Mouse (Mus musculus): ENCODE data around the gene Espn. TPM values are rescaled to one million over a fixed set of nuclear protein-coding genes. Genes with fewer than 3 reads are reported as not detected.

Espn gene
- polyA plus RNA-seq, 1 experiment from 2014 or later: 10.1 TPM

GRCm38 (mm10) chr4:152110689-152111088 lies 41.5 kb downstream of the Espn start:
- peaks cover 21% of the 10 kb centered on the region for H3K4me1 ChIP-seq (replicated peaks; ENCODE audit: control insufficient read depth, insufficient read depth, low read length)
- no peak overlapping the region for H3K9ac ChIP-seq (ENCODE audit: low read length)
- no peak overlapping the region for H3K4me2 ChIP-seq (ENCODE audit: low read depth, low read length)
- no peaks in the 10 kb centered on the region for H3K9me3 ChIP-seq (ENCODE audit: control insufficient read depth, low read length)
- ATAC-seq (ENCODE audit: low read depth): no peak
- peaks cover 32% of the 10 kb centered on the region for H3K36me3 ChIP-seq (ENCODE audit: control insufficient read depth, insufficient read depth, low read length)
- 84% methylated on average over 4 of the region's 4 CpGs for WGBS
- H3K27me3 ChIP-seq (ENCODE audit: control insufficient read depth, insufficient read depth, low read depth, low read length): peaks cover 6% of the 10 kb centered on the region
- H3K4me3 ChIP-seq (ENCODE audit: low read length): no peak overlapping the region
- no peak overlapping the region for H3K27ac ChIP-seq (ENCODE audit: low read length)

GRCm38 (mm10) chr4:152109509-152109908 lies 42.7 kb downstream of the Espn start:
- H3K36me3 ChIP-seq (ENCODE audit: control insufficient read depth, insufficient read depth, low read length): peaks cover 31% of the 10 kb centered on the region
- H3K9ac ChIP-seq (ENCODE audit: low read length): no peak overlapping the region
- peaks cover under 1% of the 10 kb centered on the region; the same call in 1 of the 2 replicates for H3K27me3 ChIP-seq (ENCODE audit: control insufficient read depth, insufficient read depth, low read depth, low read length)
- no peak overlapping the region for H3K27ac ChIP-seq (ENCODE audit: low read length)
- H3K4me3 ChIP-seq (ENCODE audit: low read length): no peak overlapping the region
- no peaks in the 10 kb centered on the region for H3K9me3 ChIP-seq (ENCODE audit: control insufficient read depth, low read length)
- no peak overlapping the region for H3K4me2 ChIP-seq (ENCODE audit: low read depth, low read length)
- peaks cover 13% of the 10 kb centered on the region for H3K4me1 ChIP-seq (replicated peaks; ENCODE audit: control insufficient read depth, insufficient read depth, low read length)
- WGBS: 62% methylated on average over 3 of the region's 3 CpGs
- ATAC-seq (ENCODE audit: low read depth): no peak

- Histone ChIP-seq H3K4me2 (ENCODE audit: low read depth, low read length) (peak overlapping the region; percentile 60; the same call in 1 of the 2 replicates), H3K36me3 (ENCODE audit: control insufficient read depth, insufficient read depth, low read length) (peaks cover 32% of the 10 kb centered on the region), H3K27ac (ENCODE audit: low read length) (no peak overlapping the region; the same call in 1 of the 2 replicates), H3K4me3 (ENCODE audit: low read length) (no peak overlapping the region), H3K9me3 (ENCODE audit: control insufficient read depth, low read length) (no peaks in the 10 kb centered on the region), H3K9ac (ENCODE audit: low read length) (no peak overlapping the region), H3K27me3 (ENCODE audit: control insufficient read depth, insufficient read depth, low read depth, low read length) (no peaks in the 10 kb centered on the region), H3K4me1 (replicated peaks; ENCODE audit: control insufficient read depth, insufficient read depth, low read length) (peaks cover 13% of the 10 kb centered on the region)
- ATAC-seq (ENCODE audit: low read depth): no peak
- 91% methylated on average over 5 of the region's 5 CpGs for WGBS
Observed at GRCm38 (mm10) chr4:152108673-152109072, 43.5 kb downstream of the Espn start.

- H3K9ac ChIP-seq (ENCODE audit: low read length): peak overlapping the region; percentile 44; the same call in 1 of the 2 replicates
- H3K4me2 ChIP-seq (ENCODE audit: low read depth, low read length): peak overlapping the region; percentile 60
- no peaks in the 10 kb centered on the region for H3K27me3 ChIP-seq (ENCODE audit: control insufficient read depth, insufficient read depth, low read depth, low read length)
- no peaks in the 10 kb centered on the region for H3K9me3 ChIP-seq (ENCODE audit: control insufficient read depth, low read length)
- H3K4me1 ChIP-seq (replicated peaks; ENCODE audit: control insufficient read depth, insufficient read depth, low read length): peaks cover 13% of the 10 kb centered on the region
- peak overlapping the region; percentile 39 for H3K4me3 ChIP-seq (ENCODE audit: low read length)
- H3K27ac ChIP-seq (ENCODE audit: low read length): peak overlapping the region; percentile 87
- WGBS: 23% methylated on average over 30 of the region's 30 CpGs
- peaks cover 31% of the 10 kb centered on the region for H3K36me3 ChIP-seq (ENCODE audit: control insufficient read depth, insufficient read depth, low read length)
- ATAC-seq (ENCODE audit: low read depth): peak; percentile 92
Observed at GRCm38 (mm10) chr4:152107971-152108509, 44.1 kb downstream of the Espn start.

- ATAC-seq (ENCODE audit: low read depth): peak; percentile 92
- Histone ChIP-seq H3K27me3 (ENCODE audit: control insufficient read depth, insufficient read depth, low read depth, low read length) (no peaks in the 10 kb centered on the region), H3K36me3 (ENCODE audit: control insufficient read depth, insufficient read depth, low read length) (peaks cover 33% of the 10 kb centered on the region), H3K4me3 (ENCODE audit: low read length) (peak overlapping the region; percentile 39), H3K27ac (ENCODE audit: low read length) (peak overlapping the region; percentile 87), H3K4me1 (replicated peaks; ENCODE audit: control insufficient read depth, insufficient read depth, low read length) (peaks cover 13% of the 10 kb centered on the region), H3K9ac (ENCODE audit: low read length) (peak overlapping the region; percentile 44; the same call in 1 of the 2 replicates), H3K4me2 (ENCODE audit: low read depth, low read length) (peak overlapping the region; percentile 60), H3K9me3 (ENCODE audit: control insufficient read depth, low read length) (no peaks in the 10 kb centered on the region)
- 16% methylated on average over 24 of the region's 24 CpGs for WGBS
Observed at GRCm38 (mm10) chr4:152107493-152107892, 44.7 kb downstream of the Espn start.

- Histone ChIP-seq H3K9me3 (ENCODE audit: control insufficient read depth, low read length) (no peaks in the 10 kb centered on the region), H3K27me3 (ENCODE audit: control insufficient read depth, insufficient read depth, low read depth, low read length) (no peaks in the 10 kb centered on the region), H3K9ac (ENCODE audit: low read length) (no peak overlapping the region), H3K4me3 (ENCODE audit: low read length) (no peak overlapping the region), H3K36me3 (ENCODE audit: control insufficient read depth, insufficient read depth, low read length) (peaks cover 35% of the 10 kb centered on the region), H3K4me2 (ENCODE audit: low read depth, low read length) (no peak overlapping the region), H3K27ac (ENCODE audit: low read length) (peak overlapping the region; percentile 6; the same call in 1 of the 2 replicates), H3K4me1 (replicated peaks; ENCODE audit: control insufficient read depth, insufficient read depth, low read length) (peaks cover 14% of the 10 kb centered on the region)
- 56% methylated on average over 9 of the region's 9 CpGs for WGBS
- ATAC-seq (ENCODE audit: low read depth): no peak
Observed at GRCm38 (mm10) chr4:152106746-152107145, 45.4 kb downstream of the Espn start.

- 37% methylated on average over 7 of the region's 7 CpGs for WGBS
- ATAC-seq (ENCODE audit: low read depth): no peak
- Histone ChIP-seq H3K27ac (ENCODE audit: low read length) (no peak overlapping the region), H3K9me3 (ENCODE audit: control insufficient read depth, low read length) (no peaks in the 10 kb centered on the region), H3K9ac (ENCODE audit: low read length) (no peak overlapping the region), H3K4me2 (ENCODE audit: low read depth, low read length) (no peak overlapping the region), H3K36me3 (ENCODE audit: control insufficient read depth, insufficient read depth, low read length) (peaks cover 24% of the 10 kb centered on the region), H3K27me3 (ENCODE audit: control insufficient read depth, insufficient read depth, low read depth, low read length) (no peaks in the 10 kb centered on the region), H3K4me3 (ENCODE audit: low read length) (no peak overlapping the region), H3K4me1 (replicated peaks; ENCODE audit: control insufficient read depth, insufficient read depth, low read length) (peaks cover 21% of the 10 kb centered on the region)
Observed at GRCm38 (mm10) chr4:152103025-152103424, 49.1 kb downstream of the Espn start.

GRCm38 (mm10) chr4:152101921-152102320 lies 50.2 kb downstream of the Espn start:
- Histone ChIP-seq H3K4me2 (ENCODE audit: low read depth, low read length) (no peak overlapping the region), H3K36me3 (ENCODE audit: control insufficient read depth, insufficient read depth, low read length) (peaks cover 24% of the 10 kb centered on the region), H3K27me3 (ENCODE audit: control insufficient read depth, insufficient read depth, low read depth, low read length) (no peaks in the 10 kb centered on the region), H3K27ac (ENCODE audit: low read length) (peak overlapping the region; percentile 61; the same call in 1 of the 2 replicates), H3K4me3 (ENCODE audit: low read length) (no peak overlapping the region), H3K9ac (ENCODE audit: low read length) (peak overlapping the region; percentile 40; the same call in 1 of the 2 replicates), H3K4me1 (replicated peaks; ENCODE audit: control insufficient read depth, insufficient read depth, low read length) (peaks cover 22% of the 10 kb centered on the region), H3K9me3 (ENCODE audit: control insufficient read depth, low read length) (no peaks in the 10 kb centered on the region)
- WGBS: 91% methylated on average over 16 of the region's 16 CpGs
- no peak for ATAC-seq (ENCODE audit: low read depth)

- Histone ChIP-seq H3K27me3 (ENCODE audit: control insufficient read depth, insufficient read depth, low read depth, low read length) (no peaks in the 10 kb centered on the region), H3K27ac (ENCODE audit: low read length) (peak overlapping the region; percentile 76), H3K9ac (ENCODE audit: low read length) (peak overlapping the region; percentile 40; the same call in 1 of the 2 replicates), H3K4me1 (replicated peaks; ENCODE audit: control insufficient read depth, insufficient read depth, low read length) (peaks cover 29% of the 10 kb centered on the region), H3K36me3 (ENCODE audit: control insufficient read depth, insufficient read depth, low read length) (peaks cover 24% of the 10 kb centered on the region), H3K9me3 (ENCODE audit: control insufficient read depth, low read length) (no peaks in the 10 kb centered on the region), H3K4me3 (ENCODE audit: low read length) (no peak overlapping the region), H3K4me2 (ENCODE audit: low read depth, low read length) (peak overlapping the region; percentile 31; the same call in 1 of the 2 replicates)
- WGBS: 55% methylated on average over 7 of the region's 7 CpGs
- no peak for ATAC-seq (ENCODE audit: low read depth)
Observed at GRCm38 (mm10) chr4:152101081-152101653, 51.0 kb downstream of the Espn start.
